Mouse (Mus musculus) mouse embryonic stem cell (cell line): Measurements from ENCODE around the gene Fubp1.
"Not testable (repeated sequence)": the region's sequence is repeated elsewhere in the genome, so short reads cannot be mapped to it uniquely, and the experiment has no call there.

ENCODE experiments used
- in situ Hi-C, 2 experiments: fragments of 300-500 bp; cut with MboI; formaldehyde crosslinking; loops; 1 replicate in 1 of 2; 3 replicates in 1 of 2; pipeline ENCODE4 v1.14.3; 2019 to 2020; ENCODE audit warnings: low sequenced_read_pairs in 2 of 2, low pct_unique_long_range_greater_than_20kb in 1 of 2, mixed read lengths in 1 of 2; ENCODE audit not compliant: unreplicated experiment in 1 of 2

Gene Fubp1

DNA sequence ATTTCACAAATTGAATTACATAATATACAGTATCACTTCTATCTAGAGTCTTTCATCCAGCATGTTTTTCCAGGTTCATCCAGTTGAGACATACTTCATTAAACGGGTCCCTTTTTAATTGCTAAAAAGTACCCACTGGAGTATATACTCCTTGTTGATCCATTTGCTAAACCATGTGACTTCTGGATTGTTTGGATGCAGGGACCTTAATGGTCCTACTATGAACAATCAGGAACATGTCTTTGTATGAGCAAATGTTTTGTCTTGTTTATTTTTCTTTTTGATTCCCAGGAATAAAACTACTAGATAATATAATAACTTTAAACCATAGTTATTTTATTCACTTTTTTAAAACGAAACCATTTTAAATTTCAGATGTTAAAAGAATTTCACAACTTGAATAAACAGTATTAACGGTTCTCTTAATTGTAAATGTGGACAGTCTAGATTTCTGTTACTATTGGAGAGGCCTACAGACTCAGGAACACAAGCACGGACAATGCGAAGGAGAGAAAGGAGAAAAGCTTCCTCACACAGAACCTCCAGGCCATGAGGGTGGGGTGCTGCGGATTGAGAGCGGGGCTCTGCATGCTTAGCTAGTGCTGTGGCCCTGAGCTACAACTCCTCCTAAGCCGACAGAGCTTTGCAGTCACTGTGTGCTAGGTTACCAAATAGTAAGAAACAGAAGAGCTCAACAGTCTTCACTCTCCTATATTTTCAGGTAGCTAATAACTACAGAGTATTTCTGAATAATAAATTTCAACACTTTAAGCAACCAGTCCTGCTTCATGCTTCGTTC lies 19.3 kb upstream of the Fubp1 start:
- in situ Hi-C loops, result no loop called here

DNA sequence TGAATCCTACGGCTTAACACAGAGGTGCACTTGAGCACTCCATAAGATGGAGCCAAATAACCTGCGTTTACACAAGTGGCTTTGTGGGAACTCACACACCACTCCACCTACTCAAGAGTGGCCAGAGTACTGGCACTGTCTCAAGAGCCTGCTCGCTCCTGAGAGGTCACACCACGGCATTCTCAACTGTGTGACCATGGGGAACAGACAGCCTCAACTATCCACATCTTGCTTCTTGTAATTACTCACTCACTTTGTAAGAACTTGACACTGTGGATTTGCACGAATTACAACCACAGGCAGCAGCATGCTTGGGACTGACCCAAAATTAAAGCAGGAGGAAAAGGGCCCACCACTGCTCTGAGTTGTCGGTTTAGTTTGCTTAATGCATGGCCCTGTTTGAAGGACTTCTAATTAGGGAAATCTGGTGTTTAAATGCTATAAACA lies 18.4 kb upstream of the Fubp1 start:
- in situ Hi-C loops, result no loop called here

DNA sequence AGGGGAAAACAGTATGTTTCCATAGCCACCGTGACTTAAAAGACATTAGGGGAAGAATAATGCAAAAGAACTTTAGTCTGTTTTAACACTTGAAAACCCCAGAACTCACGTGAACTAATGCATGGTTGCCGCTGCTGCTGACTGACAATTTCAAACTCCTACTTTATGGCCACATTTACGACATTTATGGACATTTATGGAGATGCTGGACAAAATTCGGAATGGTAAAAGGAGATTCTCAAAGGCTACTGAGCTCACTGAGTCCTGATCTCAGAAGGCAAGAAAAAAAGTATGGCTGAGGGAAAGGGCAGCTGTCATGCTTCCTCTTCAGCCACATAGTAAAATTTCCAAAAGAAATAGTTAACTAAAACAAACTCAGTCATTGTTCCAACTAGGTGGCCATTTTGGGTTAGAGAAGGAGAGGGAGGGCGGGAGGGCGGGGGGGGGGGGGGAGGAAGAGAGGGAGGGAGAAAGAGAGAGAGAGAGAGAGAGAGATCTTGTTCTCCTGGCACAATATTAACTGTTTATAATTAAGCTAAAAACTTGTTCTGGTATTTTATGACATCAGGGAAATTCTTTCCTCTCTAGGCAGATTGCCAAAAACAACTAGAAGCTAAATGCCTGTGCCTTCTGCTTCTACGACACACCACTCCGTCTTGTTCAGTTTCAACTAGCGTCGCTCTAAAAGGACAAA lies 17.8 kb upstream of the Fubp1 start:
- in situ Hi-C loops, result no loop called here

DNA sequence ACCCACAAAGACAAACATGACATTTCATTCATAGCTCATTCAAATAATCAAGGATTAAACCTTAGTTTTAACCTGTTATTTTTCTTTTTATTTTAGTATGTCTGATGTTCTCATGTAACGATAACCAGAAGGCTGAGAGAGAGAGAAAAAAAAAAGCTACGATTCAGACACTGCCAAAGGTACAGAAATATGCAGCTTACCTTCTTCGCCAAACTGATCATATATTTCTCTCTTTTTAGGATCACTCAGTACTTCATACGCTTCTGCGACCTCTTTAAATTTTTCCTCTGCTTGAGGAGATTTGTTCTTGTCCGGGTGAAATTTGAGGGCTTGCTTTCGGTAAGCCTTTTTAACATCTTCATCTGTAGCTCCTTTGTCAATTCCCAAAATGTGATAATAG lies 17.0 kb upstream of the Fubp1 start:
- in situ Hi-C loops, result no loop called here

DNA sequence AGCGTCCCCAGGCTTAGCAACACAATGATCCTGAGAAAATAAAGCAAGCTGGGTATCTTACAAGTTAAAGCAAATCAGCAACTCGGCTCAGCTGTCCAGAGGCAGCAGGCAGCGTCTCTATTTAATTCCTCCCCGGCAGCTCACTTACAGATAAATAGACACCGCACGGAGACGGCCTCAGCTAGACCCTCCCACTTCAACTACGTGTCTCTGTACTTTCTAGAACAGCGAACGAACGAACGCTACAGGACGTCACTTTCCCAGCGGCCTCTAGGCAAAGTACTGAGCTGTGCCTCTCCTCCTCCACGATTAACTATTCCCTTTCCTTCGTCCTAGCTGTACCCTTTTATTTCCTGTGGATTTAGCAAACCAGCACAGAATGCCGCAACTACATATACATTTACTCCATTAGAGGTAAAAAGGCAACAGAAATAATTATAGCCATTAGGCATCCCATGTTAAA lies 16.6 kb upstream of the Fubp1 start:
- in situ Hi-C loops, result no loop called here

DNA sequence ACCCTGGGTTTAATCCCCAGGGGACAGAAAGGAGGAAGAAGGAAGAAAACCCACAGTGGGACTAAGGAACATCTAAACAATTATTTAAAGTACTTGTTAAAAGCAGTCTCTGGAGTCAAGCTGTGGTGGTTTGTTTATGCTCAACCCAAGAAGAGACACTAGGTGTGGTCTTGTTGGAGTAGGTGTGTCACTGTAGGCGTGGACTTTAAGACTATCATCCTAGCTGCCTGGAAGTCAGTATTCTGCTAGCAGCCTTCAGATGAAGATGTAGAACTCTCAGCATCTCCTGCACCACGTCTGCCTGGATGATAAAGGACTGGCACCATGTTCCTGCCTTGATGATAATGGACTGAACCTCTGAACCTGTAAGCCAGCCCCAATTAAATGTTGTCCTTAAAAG lies 13.0 kb upstream of the Fubp1 start:
- in situ Hi-C loops, result not testable (repeated sequence)

DNA sequence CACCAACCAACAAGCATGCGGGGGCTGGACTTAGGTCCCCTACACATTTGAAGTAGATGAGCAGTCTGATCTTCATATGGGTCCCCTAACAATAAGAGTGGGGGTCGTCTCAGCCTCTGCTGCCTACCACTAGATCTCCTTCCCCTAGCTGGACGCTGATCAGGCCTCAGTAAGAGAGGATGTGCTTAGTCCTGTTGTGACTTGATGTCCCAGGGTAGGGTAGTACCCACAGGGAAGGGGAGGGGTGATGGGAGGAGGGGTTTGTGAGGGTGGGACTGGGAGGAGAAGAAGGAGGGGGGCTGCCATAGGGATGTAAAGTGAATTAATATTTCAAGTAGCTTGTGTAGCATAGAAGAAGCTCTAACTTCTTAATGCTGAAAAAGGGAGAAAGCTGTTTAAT lies 11.1 kb upstream of the Fubp1 start:
- in situ Hi-C loops, result no loop called here

DNA sequence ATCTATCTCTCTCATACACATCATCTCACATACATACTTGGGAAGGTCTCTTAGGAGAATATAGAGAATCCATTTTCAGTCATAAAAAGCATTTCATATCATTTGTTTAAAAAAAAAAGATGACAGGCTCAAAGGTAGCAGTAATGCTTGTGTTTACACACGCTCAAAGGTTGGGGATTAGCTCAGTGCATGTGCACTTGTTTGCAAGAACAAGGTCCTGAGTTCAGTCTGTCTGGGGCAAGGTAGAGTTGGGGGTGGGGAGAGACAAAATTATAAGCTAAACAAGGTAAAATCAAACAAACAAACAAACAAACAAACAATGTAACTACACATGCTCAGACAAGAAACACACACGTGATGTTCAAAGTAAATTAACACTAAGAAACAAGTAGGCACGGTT lies 9.0 kb upstream of the Fubp1 start:
- in situ Hi-C loops, result loop anchor here (10.0 to 25.0 kb wide), 2 partner anchors 86 to 89 kb away; no protein-coding TSS in a partner anchor

DNA sequence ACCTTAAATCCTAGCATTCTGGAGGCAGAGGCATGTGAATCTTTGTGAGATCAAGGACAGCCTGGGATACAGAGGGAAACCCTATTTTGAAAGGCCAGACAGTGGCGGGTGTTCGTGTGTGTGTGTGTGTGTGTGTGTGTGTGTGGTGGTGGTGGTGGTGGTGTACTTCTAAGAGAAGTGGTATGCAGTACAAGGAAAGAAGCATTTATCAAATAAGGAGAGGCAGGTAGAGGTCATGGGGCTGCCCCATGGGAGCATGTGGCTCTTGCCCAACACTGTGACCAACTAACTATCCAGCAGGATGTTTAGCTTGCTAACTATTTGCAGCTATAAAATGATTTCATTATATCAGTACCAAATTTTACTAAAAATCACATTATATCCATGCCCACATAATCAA lies 8.6 kb upstream of the Fubp1 start:
- in situ Hi-C loops, result loop anchor here (10.0 to 25.0 kb wide), 2 partner anchors 87 to 89 kb away; no protein-coding TSS in a partner anchor

DNA sequence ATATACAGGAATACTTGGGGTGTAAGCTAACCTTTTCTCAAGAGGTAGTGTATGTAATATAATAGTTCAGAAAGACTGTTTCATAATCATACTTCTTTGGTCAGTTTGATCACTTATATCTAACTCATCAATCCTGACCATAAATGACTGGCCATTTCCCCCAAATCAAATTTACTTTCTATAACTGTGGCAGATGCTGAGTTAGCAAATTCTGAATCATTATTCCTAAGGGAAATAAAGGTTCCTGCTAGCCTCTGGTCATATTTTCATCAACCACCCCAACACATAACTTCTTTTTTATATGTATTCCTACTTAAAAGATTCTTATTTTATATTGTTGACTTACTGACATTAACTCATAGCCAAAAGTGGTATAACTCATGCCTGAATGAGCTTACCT lies 7.3 kb upstream of the Fubp1 start:
- in situ Hi-C loops, result loop anchor here (10.0 to 25.0 kb wide), 2 partner anchors 88 to 91 kb away; no protein-coding TSS in a partner anchor

DNA sequence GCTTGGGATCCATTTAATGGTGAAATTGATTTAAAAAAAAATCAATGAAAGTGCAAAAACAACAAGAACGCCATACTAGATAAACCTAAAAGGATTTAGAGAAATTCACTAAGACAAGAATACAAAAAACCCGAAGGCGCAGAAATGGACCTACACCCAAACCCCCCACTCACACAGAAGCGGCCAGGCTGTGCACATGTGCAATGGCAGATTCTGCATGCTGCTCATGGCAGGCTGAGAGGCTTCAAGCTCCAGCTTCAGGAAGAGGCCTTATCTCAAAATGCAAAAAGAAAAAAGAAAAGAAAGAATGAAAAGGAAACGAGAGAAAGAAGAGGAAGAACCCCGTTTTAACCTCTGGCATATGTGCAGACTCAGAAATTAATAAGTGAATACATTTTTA lies 6.8 kb upstream of the Fubp1 start:
- in situ Hi-C loops, result loop anchor here (10.0 to 25.0 kb wide), 2 partner anchors 89 to 91 kb away; no protein-coding TSS in a partner anchor

DNA sequence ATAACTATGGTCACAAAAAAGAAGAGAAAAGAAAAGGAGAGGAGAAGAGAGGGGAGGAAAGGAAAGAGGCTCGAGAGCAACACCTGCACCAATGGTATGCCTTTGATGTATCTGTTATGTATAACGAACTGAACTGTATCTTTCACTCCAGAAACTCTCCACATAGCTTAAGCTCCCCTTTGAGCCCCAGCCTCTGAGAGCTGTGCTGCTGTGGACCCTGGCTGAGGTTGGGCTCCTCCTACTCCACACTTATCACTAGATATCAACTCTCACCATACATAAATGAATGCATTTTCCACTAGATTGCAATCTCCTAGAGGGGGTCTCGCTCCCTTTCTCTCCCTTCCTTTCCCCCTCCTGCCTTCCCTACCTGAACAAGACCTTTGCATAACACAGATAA lies 6.2 kb upstream of the Fubp1 start:
- in situ Hi-C loops, result loop anchor here (10.0 to 25.0 kb wide), 2 partner anchors 89 to 92 kb away; no protein-coding TSS in a partner anchor

DNA sequence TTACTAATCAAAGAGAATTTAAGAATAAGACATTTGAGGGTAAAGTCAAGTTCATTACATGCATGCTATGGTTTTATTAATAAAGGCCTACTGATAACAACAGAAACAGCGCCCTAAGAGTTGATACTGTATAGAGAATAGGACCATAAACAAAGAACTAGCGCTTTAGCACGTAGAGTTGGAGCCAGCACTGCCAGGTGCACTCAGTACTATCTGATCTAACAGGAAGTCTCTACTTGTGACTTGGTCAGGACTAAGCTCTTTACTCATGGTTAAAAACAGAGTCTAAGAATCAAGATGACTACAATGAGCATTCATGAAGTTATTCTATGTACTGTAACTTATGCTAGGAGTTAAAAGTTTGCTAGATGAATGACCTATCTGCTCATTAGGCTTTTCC lies 5.6 kb upstream of the Fubp1 start:
- in situ Hi-C loops, result loop anchor here (10.0 to 25.0 kb wide), 2 partner anchors 90 to 92 kb away; no protein-coding TSS in a partner anchor

DNA sequence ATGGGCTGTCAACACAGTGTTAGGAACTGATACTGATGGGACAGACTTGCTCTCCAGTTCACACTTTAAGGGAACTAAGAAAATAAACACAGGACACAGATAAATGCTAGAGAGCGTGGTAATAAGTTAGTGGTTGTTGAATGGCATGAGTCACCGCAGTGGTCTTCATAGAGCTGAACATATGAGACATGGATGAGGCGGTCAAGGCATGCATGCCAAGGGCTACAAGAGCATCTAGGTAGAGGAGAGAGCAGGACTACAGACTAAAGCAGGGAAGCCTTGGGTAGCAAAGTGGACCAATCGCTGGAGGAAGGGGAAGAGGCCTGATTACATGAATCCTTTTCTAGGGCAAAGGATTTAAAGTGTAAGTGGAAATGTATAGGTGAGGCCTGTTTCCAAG lies 3.1 kb upstream of the Fubp1 start:
- in situ Hi-C loops, result loop anchor here (10.0 to 25.0 kb wide), 2 partner anchors 92 to 95 kb away; no protein-coding TSS in a partner anchor

DNA sequence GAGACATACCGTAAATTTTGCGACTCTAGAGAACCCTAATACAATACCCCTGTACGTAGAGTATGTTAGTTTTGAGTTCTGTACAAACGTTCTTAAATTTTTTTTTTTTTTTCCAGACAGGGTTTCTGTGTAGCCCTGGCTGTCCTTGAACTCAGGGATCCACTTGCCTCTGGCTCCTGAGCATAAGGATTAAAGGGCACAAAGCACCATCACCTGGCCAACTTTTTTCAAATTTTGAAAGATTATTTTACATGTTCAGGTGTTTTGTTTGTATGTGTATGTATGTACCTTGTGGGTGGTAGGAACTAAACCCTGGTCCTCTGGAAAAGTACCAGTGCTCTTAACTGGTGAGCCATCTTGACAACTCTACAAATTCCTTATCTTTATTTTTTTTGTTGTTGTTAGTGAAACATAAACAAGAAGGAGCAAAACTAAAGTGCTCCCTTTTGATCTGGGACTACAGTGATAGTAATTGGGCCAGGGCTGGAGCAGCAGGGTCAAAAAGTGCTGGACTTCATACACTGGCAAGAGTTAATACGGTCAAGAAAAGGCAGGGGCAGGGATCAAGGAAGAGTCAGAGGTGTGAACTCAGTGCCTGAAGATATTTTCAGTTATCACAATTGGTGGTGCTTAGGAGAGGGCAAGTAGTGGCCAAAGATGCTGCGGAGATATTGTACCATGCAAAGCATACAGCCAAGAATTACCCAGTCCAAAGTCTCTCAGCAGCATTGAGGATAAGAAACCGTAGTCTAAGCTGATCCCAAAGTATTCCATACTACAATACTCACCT lies 1.9 kb upstream of the Fubp1 start:
- in situ Hi-C loops, result loop anchor here (10.0 to 25.0 kb wide), 2 partner anchors 93 to 96 kb away; no protein-coding TSS in a partner anchor

DNA sequence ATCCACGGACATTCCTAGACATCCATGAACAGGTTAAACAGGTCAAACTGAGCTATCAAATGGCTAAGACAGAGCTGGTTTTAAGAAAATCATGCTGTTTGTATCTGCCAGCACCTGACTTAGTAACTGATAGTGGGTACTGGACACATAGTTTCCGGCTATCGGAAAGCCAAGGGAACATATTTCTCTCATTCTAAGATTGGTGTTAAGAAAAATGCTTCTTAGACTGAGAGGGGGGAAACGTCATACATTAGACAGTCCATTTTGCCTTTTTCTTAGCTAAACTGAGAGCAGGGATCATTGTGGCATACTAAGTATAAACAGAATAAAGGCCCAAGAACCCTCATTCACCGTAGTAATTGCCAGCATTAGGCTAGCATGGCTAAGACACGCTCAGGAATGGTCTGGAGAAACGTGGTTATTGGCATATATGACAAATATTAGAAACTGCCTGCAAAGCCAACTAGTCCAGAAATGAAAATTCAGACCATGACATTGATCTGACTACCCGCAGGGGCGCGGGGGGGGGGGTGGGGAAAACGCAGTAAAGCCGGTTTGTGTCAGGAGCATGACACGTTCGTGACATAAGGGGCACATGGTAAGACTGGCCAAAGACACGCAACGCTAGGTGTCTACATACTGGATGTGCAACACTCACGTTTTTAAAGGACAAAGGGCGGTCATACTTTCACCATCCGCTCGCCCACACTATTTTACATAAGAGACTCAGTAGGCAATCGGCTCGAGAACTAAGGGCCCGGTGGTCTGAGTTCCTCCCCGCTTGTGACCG lies 850 bp upstream of the Fubp1 start:
- in situ Hi-C loops, result loop anchor here (10.0 to 25.0 kb wide), 2 partner anchors 95 to 97 kb away; no protein-coding TSS in a partner anchor

DNA sequence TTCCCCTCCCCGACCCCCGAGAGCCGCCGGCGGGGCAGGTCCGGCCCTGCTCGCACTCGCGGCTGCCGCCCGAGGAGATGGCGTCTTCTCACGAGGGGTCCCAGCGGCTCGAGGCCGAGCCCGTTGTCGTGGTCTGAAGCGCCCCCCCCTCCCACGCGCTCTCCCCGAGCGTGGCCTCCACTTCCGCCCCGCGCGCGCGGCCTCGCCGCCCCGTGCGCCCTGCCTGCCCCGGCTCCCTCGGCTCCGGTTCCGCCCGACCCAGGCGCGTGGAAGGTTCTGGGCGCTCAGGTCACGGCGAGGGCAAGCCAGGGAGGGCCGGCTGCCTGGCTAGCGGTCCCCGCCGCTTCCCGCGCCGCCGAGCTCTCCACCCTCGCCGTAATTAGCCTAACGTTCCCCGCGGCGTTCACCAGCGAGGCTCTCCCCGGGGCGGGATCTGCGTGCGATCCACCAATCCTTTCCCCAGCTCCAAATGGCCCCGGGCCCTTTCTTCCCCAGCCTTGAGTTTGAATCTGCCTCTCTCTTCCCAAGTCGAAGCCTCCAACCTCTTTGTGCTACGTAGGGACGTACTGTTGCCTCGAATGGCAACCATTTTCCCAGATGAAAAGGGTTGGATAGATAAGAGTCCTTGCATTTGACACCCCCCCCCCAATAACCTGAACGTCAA lies 638 bp downstream of the Fubp1 start:
- in situ Hi-C loops, result loop anchor here in 1 of 2 experiments (25.0 kb wide), 1 partner anchor 99 kb away; no protein-coding TSS in a partner anchor
